Mouse (Mus musculus): ENCODE measurements around the gene Ten1.

DNA sequence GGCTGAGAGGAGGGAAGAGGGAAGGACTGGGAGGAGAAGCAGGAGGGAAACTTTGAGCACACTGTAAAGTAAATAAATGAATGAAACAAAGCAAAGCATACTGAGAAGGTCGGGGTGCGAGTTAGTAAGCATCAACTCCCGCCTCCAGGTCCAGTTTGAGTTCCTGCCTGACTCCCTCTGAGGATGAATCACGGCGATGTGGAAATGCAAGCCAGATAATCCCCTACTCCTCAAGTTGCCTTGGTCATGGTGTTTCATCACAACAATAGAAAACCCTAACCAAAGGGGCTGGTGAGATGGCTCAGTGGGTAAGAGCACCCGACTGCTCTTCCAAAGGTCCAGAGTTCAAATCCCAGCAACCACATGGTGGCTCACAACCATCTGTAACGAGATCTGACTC is 22.6 kb upstream of the Ten1 start:
- no peak for TF ChIP-seq POLR2A (IDR thresholded peaks at IDR 0.05; ENCODE audit: borderline replicate concordance, control insufficient read depth, low read depth, low read length)
- no peak for TF ChIP-seq CTCF (IDR thresholded peaks at IDR 0.05; ENCODE audit: control insufficient read depth, insufficient read depth, low read length)

Measured in bone marrow, adult 2 months (tissue).